Mouse (Mus musculus) myocyte (in vitro differentiated cells): ENCODE measurements around the gene I0C0044D17Rik.

Experiments used
- CEBPB ChIP-seq: IDR thresholded peaks from 2 replicates; pipeline ENCODE4 v1.6.1; 2011; ENCODE audit warnings: mild to moderate bottlenecking, moderate library complexity; ENCODE audit not compliant: poor library complexity, insufficient read depth, severe bottlenecking
- E2F4 ChIP-seq: IDR thresholded peaks from one replicate; pipeline ENCODE4 v1.6.1; 2011; ENCODE audit warnings: mild to moderate bottlenecking, control low read depth, moderate library complexity; ENCODE audit not compliant: insufficient read depth
- MAX ChIP-seq: IDR thresholded peaks from one replicate; pipeline ENCODE4 v1.6.1; 2011; ENCODE audit warnings: low read depth, mild to moderate bottlenecking, control low read depth
- MYOD1 ChIP-seq, 3 experiments: IDR thresholded peaks; one replicate each; pipeline ENCODE4 v1.6.1; 2011; ENCODE audit warnings: control low read depth in 2 of 3, low read depth in 2 of 3, mild to moderate bottlenecking in 2 of 3, moderate library complexity in 1 of 3; ENCODE audit not compliant: insufficient read length in 2 of 3, control insufficient read depth in 1 of 3
- MYOG ChIP-seq, 3 experiments: IDR thresholded peaks; one replicate each; pipeline ENCODE4 v1.6.1; 2011; ENCODE audit warnings: control low read depth in 2 of 3, low read depth in 2 of 3, mild to moderate bottlenecking in 2 of 3; ENCODE audit not compliant: insufficient read length in 2 of 3, control insufficient read depth in 1 of 3, insufficient read depth in 1 of 3
- POLR2A ChIP-seq: IDR thresholded peaks from one replicate; pipeline ENCODE4 v1.6.1; 2011; ENCODE audit warnings: low read depth, mild to moderate bottlenecking, control low read depth, moderate library complexity; ENCODE audit not compliant: insufficient read length
- POLR2AphosphoS2 ChIP-seq: IDR thresholded peaks from one replicate; pipeline ENCODE4 v1.6.1; 2011; ENCODE audit warnings: low read depth, control low read depth; ENCODE audit not compliant: insufficient read length
- REST ChIP-seq: IDR thresholded peaks from one replicate; pipeline ENCODE4 v1.6.1; 2011; ENCODE audit warnings: mild to moderate bottlenecking, control low read depth, moderate library complexity; ENCODE audit not compliant: insufficient read depth, insufficient read length
- SRF ChIP-seq: IDR thresholded peaks from one replicate; pipeline ENCODE4 v1.6.1; 2011; ENCODE audit warnings: low read depth; ENCODE audit not compliant: control insufficient read depth, insufficient read length
- TCF12 ChIP-seq: IDR thresholded peaks from one replicate; pipeline ENCODE4 v1.6.1; 2011; ENCODE audit warnings: mild to moderate bottlenecking, control low read depth; ENCODE audit not compliant: poor library complexity, insufficient read depth, severe bottlenecking
- USF1 ChIP-seq: IDR thresholded peaks from one replicate; pipeline ENCODE4 v1.6.1; 2011; ENCODE audit warnings: low read depth, mild to moderate bottlenecking, control low read depth, moderate library complexity

- TF ChIP-seq POLR2A (no peak), REST (no peak), MYOG (IDR thresholded peaks at IDR 0.05; ENCODE audit: control insufficient read depth in 1 of 3, insufficient read depth in 1 of 3, insufficient read length in 2 of 3, low read depth in 2 of 3) (no peak), USF1 (no peak), POLR2AphosphoS2 (no peak), E2F4 (no peak), MYOD1 (IDR thresholded peaks at IDR 0.05; ENCODE audit: control insufficient read depth in 1 of 3, insufficient read length in 2 of 3, low read depth in 2 of 3) (no peak), TCF12 (no peak), CEBPB (no peak), MAX (no peak), SRF (no peak)
Observed at GRCm38 (mm10) chr4:98857037-98857648, 33.5 kb upstream of the I0C0044D17Rik start.
